Mouse (Mus musculus): ENCODE measurements around the gene Exd2. TPM values are rescaled to one million over a fixed set of nuclear protein-coding genes. Genes with fewer than 3 reads are reported as not detected.

Gene Exd2
- 44.4 TPM for total RNA-seq (2023)

GRCm38 (mm10) chr12:80462942-80463651 lies at the start of gene Exd2:
TSS of gene Exd2 (plus strand) at chr12:80463095.

GRCm38 (mm10) chr12:80436336-80436976 lies 26.4 kb upstream of the Exd2 start, which contains the start of gene Dcaf5:
TSS of gene Dcaf5 (minus strand) at chr12:80436601.

GRCm38 (mm10) chr12:80517977-80518376 lies 55.1 kb downstream of the Exd2 start, which contains the start of gene Galnt16:
TSS of gene Galnt16 (plus strand) at chr12:80518277.

Other genes starting within 250 kb of the Exd2 start
- gene Actn1, start 202.7 kb upstream of the Exd2 start, total RNA-seq (2023) = 431 TPM
- gene Dcaf5, start 26.5 kb upstream of the Exd2 start, total RNA-seq (2023) = 57.4 TPM
- not detected for gene Galnt16, start 55.2 kb downstream of the Exd2 start, total RNA-seq (2023)
- gene Slc39a9, start 180.8 kb downstream of the Exd2 start, total RNA-seq (2023) = 39.3 TPM
- 69.4 TPM for gene Erh, start 181.2 kb downstream of the Exd2 start, total RNA-seq (2023)
- 1.2 TPM for gene Plekhd1, start 229.5 kb downstream of the Exd2 start, total RNA-seq (2023)

All from CD4-positive naive resting alpha-beta T cell, adult 57 days (primary cell).